Mouse (Mus musculus) heart, embryonic 15.5 days (tissue): ENCODE results near the gene Cacng5. TPM values are rescaled to one million over a fixed set of nuclear protein-coding genes. Genes with fewer than 3 reads are reported as not detected.

Experiments used
- ATAC-seq: fragments of 200-750 bp; cut with Nextera tagmentation; replicated peaks from 2 replicates; pipeline ENCODE4 v1.8.0; 2017; ENCODE audit warnings: low read depth, moderate TSS enrichment; ENCODE audit not compliant: insufficient number of reproducible peaks, insufficient read depth, low FRiP score
- H3K27ac ChIP-seq: fragments of 300-500 bp; sonication (generic); 2 replicates; pipeline ENCODE4 v1.5.1; 2015; ENCODE audit warnings: mild to moderate bottlenecking, inconsistent platforms
- H3K27me3 ChIP-seq: fragments of 300-500 bp; sonication (generic); 2 replicates; pipeline ENCODE4 v1.6.1; 2015; ENCODE audit warnings: inconsistent platforms
- H3K36me3 ChIP-seq: fragments of 300-500 bp; sonication (generic); 2 replicates; pipeline ENCODE4 v1.6.1; 2015; ENCODE audit warnings: mild to moderate bottlenecking, inconsistent platforms
- H3K4me1 ChIP-seq: fragments of 300-500 bp; sonication (generic); replicated peaks from 2 replicates; pipeline ENCODE4 v1.6.1; 2015; ENCODE audit warnings: inconsistent platforms
- H3K4me2 ChIP-seq: fragments of 300-500 bp; sonication (generic); 2 replicates; pipeline ENCODE4 v1.6.1; 2015; ENCODE audit warnings: inconsistent platforms, mild to moderate bottlenecking, moderate library complexity
- H3K4me3 ChIP-seq: fragments of 300-500 bp; sonication (generic); 2 replicates; pipeline ENCODE4 v1.5.1; 2015; ENCODE audit warnings: mild to moderate bottlenecking, inconsistent platforms
- H3K9ac ChIP-seq: fragments of 300-500 bp; sonication (generic); 2 replicates; pipeline ENCODE4 v1.6.1; 2015; ENCODE audit warnings: mild to moderate bottlenecking, inconsistent platforms
- H3K9me3 ChIP-seq: fragments of 300-500 bp; sonication (generic); replicated peaks from 2 replicates; pipeline ENCODE4 v1.6.1; 2016; ENCODE audit warnings: inconsistent platforms
- WGBS: fragments of 180-500 bp; shearing (Covaris S2); methylation state at CpG from one replicate; pipeline ENCODE4 v1.1.7; 2015; ENCODE audit warnings: mixed read lengths; 5-methylcytosine and 5-hydroxymethylcytosine counted together
- polyA plus RNA-seq: library from polyadenylated mRNA; unstranded; fragments of >200 nt; fragmentation: Nextera tagmentation; extraction: Ambion mirVana; gene quantifications from 2 replicates; pipeline ENCODE4 v1.2.1, GENCODE M21; 2015

Gene Cacng5
- polyA plus RNA-seq = 0.09 and 0.44 TPM in 2 replicates

DNA sequence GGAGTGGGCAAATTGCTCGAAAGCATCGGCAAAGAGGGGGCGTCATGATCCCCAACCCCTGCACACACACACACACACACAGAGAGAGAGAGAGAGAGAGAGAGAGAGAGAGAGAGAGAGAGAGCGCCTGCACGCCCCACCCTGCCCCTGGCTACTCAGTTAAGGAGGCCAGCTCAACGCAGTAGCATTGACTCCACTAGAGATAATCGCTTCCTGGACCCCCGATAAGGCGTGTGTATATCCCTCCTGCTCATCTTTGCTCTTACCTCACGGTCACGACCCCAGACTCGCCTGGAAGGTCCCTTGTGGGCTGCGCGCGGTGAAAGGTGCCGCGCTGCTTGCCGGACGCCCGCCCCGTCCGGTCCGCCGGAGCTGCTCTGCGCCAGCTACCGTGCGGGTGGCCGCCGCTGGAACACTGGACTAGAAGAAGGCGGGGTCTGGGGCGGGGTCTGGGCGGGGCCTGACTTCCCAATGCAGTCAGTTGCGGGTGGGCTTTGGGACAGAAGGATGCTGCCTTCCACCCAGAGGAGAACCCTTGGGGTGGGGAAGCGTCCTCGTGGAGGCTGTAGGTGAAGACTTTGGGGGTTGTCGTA is at the start of gene Cacng5:
Cacng5 (minus strand) TSS at position 422 of the 593 bp plus-strand sequence.
- Histone ChIP-seq H3K4me3 (peak within 1 kb of the TSS; percentile 26), H3K36me3 (no peaks in the 10 kb centered on the region), H3K4me2 (peak within 1 kb of the TSS; percentile 55), H3K9me3 (no peaks in the 10 kb centered on the region), H3K9ac (no peak within 1 kb of the TSS), H3K4me1 (peaks cover 4% of the 10 kb centered on the region; the same call in 1 of the 2 replicates), H3K27ac (no peak within 1 kb of the TSS), H3K27me3 (peaks cover 44% of the 10 kb centered on the region)
- ATAC-seq = peak; percentile 41; the same call in 1 of the 2 replicates
- WGBS = 8% methylated on average over 36 of the region's 36 CpGs

DNA sequence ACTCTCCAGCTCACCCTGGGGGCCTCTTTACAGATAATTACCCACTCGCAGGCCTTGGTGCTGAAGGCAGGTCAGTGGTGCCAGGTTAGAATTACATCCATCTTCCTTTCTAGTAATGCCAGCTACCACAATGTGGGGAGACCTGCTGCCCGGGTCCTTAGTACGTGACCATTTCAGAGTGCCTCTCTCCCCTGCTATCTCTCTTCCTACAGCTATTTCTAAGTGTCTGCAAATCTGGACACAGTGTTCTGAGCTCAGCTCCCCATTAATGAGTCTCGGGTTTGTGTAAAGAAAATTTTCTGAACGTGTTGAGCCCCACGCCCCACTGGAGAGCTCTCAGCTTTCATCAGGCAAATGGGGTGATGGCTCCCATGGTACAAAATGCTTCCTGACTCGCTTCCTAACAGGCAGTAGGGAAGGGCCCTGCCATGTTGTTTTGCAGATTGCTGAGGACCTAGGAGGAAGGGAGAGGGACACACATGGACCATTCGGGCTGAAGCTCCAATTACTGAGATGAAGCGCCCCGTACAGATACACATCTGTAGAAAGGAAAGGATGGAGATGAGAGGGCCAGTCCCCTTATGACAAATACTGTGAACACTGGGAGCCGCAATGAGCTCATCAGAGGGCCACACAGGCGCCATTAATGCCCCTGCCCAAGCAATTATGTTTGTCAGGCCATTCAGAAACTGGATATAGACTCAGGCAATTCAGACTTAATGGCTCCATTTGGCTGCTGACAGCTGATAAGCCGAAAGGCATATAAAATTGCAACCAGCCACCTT is 42.9 kb upstream of the Cacng5 start:
- H3K9me3 ChIP-seq = no peaks in the 10 kb centered on the region

GRCm38 (mm10) chr11:107955191-107956062 is 40.6 kb upstream of the Cacng5 start:
- Histone ChIP-seq H3K4me3 (no peak overlapping the region), H3K4me1 (peaks cover 15% of the 10 kb centered on the region), H3K9me3 (no peaks in the 10 kb centered on the region), H3K36me3 (peaks cover 25% of the 10 kb centered on the region), H3K27ac (no peak overlapping the region), H3K9ac (no peak overlapping the region), H3K27me3 (no peaks in the 10 kb centered on the region), H3K4me2 (no peak overlapping the region)
- no peak for ATAC-seq
- WGBS = 71% methylated on average over 10 of the region's 10 CpGs

More for the DNA sequence above, 42.9 kb upstream of the Cacng5 start:
- Histone ChIP-seq H3K27me3 (no peaks in the 10 kb centered on the region), H3K4me2 (no peak overlapping the region), H3K4me1 (0 out of 2 replicates have a peak, but pooled peaks cover 2% of the 10 kb centered on the region), H3K4me3 (no peak overlapping the region), H3K9ac (no peak overlapping the region), H3K27ac (no peak overlapping the region), H3K36me3 (peaks cover 27% of the 10 kb centered on the region)
- WGBS = 80% methylated on average over 13 of the region's 13 CpGs
- ATAC-seq = no peak

DNA sequence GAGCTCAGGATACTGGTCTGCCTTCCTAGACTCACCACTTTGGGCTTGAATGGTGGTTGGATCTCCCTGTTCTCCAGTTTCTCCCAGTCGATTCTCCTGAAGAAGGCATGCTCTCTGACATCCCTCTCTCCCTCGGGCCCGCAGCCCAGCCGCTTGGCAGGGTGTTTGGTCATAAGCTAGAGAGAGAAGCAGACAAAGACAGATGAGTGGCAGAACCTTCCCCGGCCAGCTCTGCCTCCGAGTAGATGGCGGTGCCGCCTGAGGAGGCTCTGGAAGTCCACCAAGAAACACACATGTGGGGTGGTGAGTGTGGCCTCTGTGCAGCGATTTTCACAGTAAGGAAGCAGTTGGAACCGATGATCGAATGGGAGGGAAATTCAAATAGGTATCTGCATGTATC is 36.6 kb upstream of the Cacng5 start:
- Histone ChIP-seq H3K4me3 (no peak overlapping the region), H3K9me3 (no peaks in the 10 kb centered on the region), H3K4me2 (no peak overlapping the region), H3K4me1 (peaks cover 25% of the 10 kb centered on the region), H3K27me3 (no peaks in the 10 kb centered on the region), H3K9ac (no peak overlapping the region), H3K27ac (no peak overlapping the region), H3K36me3 (peaks cover 15% of the 10 kb centered on the region; the same call in 1 of the 2 replicates)
- ATAC-seq = no peak
- WGBS = 79% methylated on average over 11 of the region's 11 CpGs

GRCm38 (mm10) chr11:107950658-107951057 is 35.8 kb upstream of the Cacng5 start:
- Histone ChIP-seq H3K27me3 (no peaks in the 10 kb centered on the region), H3K9me3 (no peaks in the 10 kb centered on the region), H3K4me1 (peaks cover 25% of the 10 kb centered on the region), H3K9ac (no peak overlapping the region), H3K4me3 (no peak overlapping the region), H3K4me2 (no peak overlapping the region), H3K27ac (no peak overlapping the region), H3K36me3 (peaks cover 23% of the 10 kb centered on the region)
- WGBS = 91% methylated on average over 4 of the region's 4 CpGs
- no peak for ATAC-seq

DNA sequence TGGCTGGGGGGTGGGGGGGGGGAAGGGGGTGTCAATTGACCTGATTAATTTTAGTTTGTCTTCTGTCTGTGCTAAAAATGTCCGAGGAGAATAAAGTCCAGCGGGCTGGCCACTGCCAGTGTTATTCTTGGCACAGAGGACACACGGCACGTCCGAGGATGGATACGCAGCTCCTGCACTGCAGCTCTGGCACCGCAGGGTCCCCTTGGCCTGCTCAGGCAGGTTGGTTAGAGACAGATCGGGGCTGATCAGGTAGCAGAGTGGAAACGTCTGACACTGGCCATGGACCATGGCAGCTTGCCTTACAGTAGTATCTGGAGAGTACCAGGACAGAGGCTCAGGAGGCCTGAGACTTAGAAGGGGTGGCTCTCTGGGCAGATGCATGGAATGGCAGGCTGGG is 35.4 kb upstream of the Cacng5 start:
- H3K9ac ChIP-seq = no peak overlapping the region
- no peaks in the 10 kb centered on the region for H3K9me3 ChIP-seq
- WGBS = 34% methylated on average over 9 of the region's 9 CpGs
- H3K4me1 ChIP-seq = peaks cover 25% of the 10 kb centered on the region
- ATAC-seq = no peak
- no peak overlapping the region for H3K4me2 ChIP-seq
- peaks cover 27% of the 10 kb centered on the region for H3K36me3 ChIP-seq
- no peak overlapping the region for H3K4me3 ChIP-seq
- no peak overlapping the region for H3K27ac ChIP-seq
- no peaks in the 10 kb centered on the region for H3K27me3 ChIP-seq

DNA sequence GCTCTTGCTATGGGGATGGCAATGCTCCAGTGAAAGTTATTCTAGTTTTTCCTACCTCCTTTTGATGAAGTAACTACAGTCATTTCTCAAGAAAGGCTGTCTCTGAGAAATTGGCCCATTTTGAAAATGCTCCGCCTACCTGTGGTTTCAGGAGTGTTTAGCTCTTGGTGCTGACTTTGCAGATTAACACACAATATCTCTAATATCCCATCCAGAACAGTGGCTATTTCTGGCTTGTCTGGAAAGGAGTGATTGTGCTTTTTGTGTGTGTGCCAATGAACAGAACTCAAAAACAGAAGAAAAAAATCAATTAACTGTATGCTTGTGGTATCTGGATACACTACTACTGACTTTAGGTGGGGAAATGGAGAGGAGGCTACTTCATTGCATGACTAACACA is 33.1 kb upstream of the Cacng5 start:
- Histone ChIP-seq H3K4me2 (no peak overlapping the region), H3K27ac (no peak overlapping the region), H3K4me3 (no peak overlapping the region), H3K4me1 (peaks cover 24% of the 10 kb centered on the region), H3K36me3 (peaks cover 46% of the 10 kb centered on the region), H3K9ac (no peak overlapping the region), H3K9me3 (no peaks in the 10 kb centered on the region), H3K27me3 (no peaks in the 10 kb centered on the region)
- no peak for ATAC-seq
- WGBS = 91% methylated on average over 1 of the region's 1 CpGs

GRCm38 (mm10) chr11:107946823-107947222 is 32.0 kb upstream of the Cacng5 start:
- H3K9ac ChIP-seq = no peak overlapping the region
- peaks cover 46% of the 10 kb centered on the region for H3K36me3 ChIP-seq
- WGBS = 65% methylated on average over 5 of the region's 5 CpGs
- H3K4me2 ChIP-seq = no peak overlapping the region
- no peaks in the 10 kb centered on the region for H3K27me3 ChIP-seq
- H3K4me3 ChIP-seq = no peak overlapping the region
- H3K9me3 ChIP-seq = no peaks in the 10 kb centered on the region
- no peak overlapping the region for H3K27ac ChIP-seq
- no peak for ATAC-seq
- H3K4me1 ChIP-seq = peaks cover 15% of the 10 kb centered on the region

GRCm38 (mm10) chr11:107936929-107937328 is 22.1 kb upstream of the Cacng5 start:
- Histone ChIP-seq H3K36me3 (peaks cover 43% of the 10 kb centered on the region), H3K4me1 (no peaks in the 10 kb centered on the region), H3K4me3 (no peak overlapping the region), H3K27me3 (no peaks in the 10 kb centered on the region), H3K9ac (no peak overlapping the region), H3K9me3 (peaks cover 22% of the 10 kb centered on the region), H3K4me2 (no peak overlapping the region), H3K27ac (no peak overlapping the region)
- ATAC-seq = no peak
- 91% methylated on average over 2 of the region's 2 CpGs for WGBS

DNA sequence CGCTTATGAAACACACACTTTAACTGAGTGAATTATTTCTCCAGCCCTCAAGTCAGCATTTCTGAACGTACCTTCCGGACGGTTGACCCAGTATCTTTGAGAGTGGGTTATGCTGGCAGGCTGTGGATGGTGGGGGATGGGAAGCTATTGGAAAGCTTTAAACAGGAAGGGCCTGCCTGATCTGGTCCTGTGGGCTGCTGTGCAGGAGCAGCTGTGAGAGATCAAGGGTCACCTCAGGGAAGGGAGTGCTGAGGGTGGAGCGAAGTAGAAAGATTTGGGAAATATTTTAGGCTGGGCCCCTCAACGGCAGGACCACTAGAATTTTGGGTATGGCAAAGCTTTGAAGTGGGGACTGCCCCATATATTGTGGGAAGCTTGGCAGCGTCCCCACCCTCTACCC is 16.9 kb upstream of the Cacng5 start:
- no peak overlapping the region for H3K27ac ChIP-seq

DNA sequence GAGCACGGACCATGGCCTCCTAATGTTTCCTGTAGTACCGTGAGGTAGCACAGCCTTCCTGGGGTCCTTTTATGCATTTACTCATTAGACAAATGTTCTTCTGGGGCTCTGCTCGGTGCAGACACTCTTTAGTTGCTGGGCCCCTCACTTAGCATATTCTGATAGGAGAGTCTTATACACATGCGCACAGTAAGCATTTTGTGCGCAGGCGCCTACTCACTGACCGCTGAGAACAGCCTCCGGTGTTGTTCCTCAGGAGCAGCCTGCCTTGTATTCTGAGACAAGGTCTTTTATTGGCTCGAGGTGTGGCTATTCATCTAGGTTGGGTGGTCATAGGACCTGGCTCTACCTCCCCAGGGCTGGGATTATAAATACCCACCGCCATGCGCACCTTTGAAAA is 16.4 kb upstream of the Cacng5 start:
- H3K9ac ChIP-seq = no peak overlapping the region
- H3K4me2 ChIP-seq = no peak overlapping the region
- H3K36me3 ChIP-seq = no peaks in the 10 kb centered on the region; the same call in 1 of the 2 replicates
- H3K4me3 ChIP-seq = no peak overlapping the region
- no peak overlapping the region for H3K27ac ChIP-seq
- H3K27me3 ChIP-seq = no peaks in the 10 kb centered on the region
- 87% methylated on average over 11 of the region's 11 CpGs for WGBS
- no peak for ATAC-seq
- no peaks in the 10 kb centered on the region for H3K4me1 ChIP-seq
- no peaks in the 10 kb centered on the region for H3K9me3 ChIP-seq

More for the DNA sequence above, 16.9 kb upstream of the Cacng5 start:
- H3K4me1 ChIP-seq = no peaks in the 10 kb centered on the region
- no peaks in the 10 kb centered on the region for H3K27me3 ChIP-seq
- no peak overlapping the region for H3K9ac ChIP-seq
- no peaks in the 10 kb centered on the region; the same call in 1 of the 2 replicates for H3K36me3 ChIP-seq
- 65% methylated on average over 7 of the region's 7 CpGs for WGBS
- no peak overlapping the region for H3K4me3 ChIP-seq
- H3K9me3 ChIP-seq = no peaks in the 10 kb centered on the region
- ATAC-seq = no peak
- no peak overlapping the region for H3K4me2 ChIP-seq
